Mouse (Mus musculus): ENCODE results near the gene Hsf2bp. TPM values are rescaled to one million over a fixed set of nuclear protein-coding genes. Genes with fewer than 3 reads are reported as not detected.

Gene Hsf2bp
- total RNA-seq, 1 experiment from 2014 or later: not detected

- no peak for ATAC-seq (replicated peaks; ENCODE audit: insufficient number of reproducible peaks, low FRiP score, low TSS enrichment, poor library complexity, severe bottlenecking)
Observed at GRCm38 (mm10) chr17:31896751-31897150, 139.4 kb downstream of the Hsf2bp start.

DNA sequence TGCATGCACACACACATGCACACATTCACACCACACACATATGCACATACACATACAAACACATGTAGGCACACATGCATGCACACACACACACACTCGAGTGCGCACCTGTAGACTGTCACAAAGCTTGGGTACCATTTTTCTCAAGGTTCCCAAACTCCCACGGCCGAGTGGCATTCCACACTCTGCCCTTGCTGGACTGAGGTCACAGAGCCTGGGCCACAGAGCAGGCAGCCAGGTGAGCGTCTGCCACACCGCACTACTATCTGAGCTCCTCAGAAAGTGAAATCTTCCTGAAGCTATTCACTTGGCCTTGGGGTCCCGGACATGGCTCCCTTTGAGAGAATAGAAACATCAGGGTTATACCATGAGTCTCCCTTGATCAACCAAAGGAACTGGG lies 139.8 kb downstream of the Hsf2bp start:
- ATAC-seq (replicated peaks; ENCODE audit: insufficient number of reproducible peaks, low FRiP score, low TSS enrichment, poor library complexity, severe bottlenecking): no peak

Other genes with a start within 250 kb of the Hsf2bp start
- gene Sik1, start 180.5 kb downstream of the Hsf2bp start, total RNA-seq (2017): 146 to 224 TPM (median 193 TPM) in 3 replicates
- gene Rrp1b, start 249 bp downstream of the Hsf2bp start, total RNA-seq (2017): 45.7 to 57.2 TPM (median 48.0 TPM) in 3 replicates
- gene Notch3, start 130.5 kb upstream of the Hsf2bp start, total RNA-seq (2017): not detected in 3 replicates
- gene Ephx3, start 153.2 kb upstream of the Hsf2bp start, total RNA-seq (2017): 0.68 TPM in 1 of 3 replicates, not detected in the others
- gene Brd4, start 248.4 kb upstream of the Hsf2bp start, total RNA-seq (2017): 35.0 to 93.9 TPM (median 47.1 TPM) in 3 replicates

All from monocyte, adult 5-6 weeks (primary cell).